Mouse (Mus musculus) left cerebral cortex, postnatal 14 days (tissue): Measurements from ENCODE around the gene Tcf20. TPM values are rescaled to one million over a fixed set of nuclear protein-coding genes. Genes with fewer than 3 reads are reported as not detected.

Source experiments
- DNase-seq, 2 experiments: peaks; one replicate each; pipeline ENCODE4 v3.0.0; 2021 to 2022; ENCODE audit warnings: low spot score in 2 of 2, mixed read lengths in 1 of 2
- intact Hi-C: fragments of 180-260 bp; cut with DNase I; formaldehyde crosslinking; loops from one replicate; pipeline ENCODE4 v1.15.1; 2025
- long read RNA-seq, 2 experiments: library from polyadenylated mRNA; stranded (forward); transcript quantifications; one replicate each; pipeline ENCODE4 v2.0.0; 2021
- total RNA-seq, 2 experiments: library from RNA; stranded (reverse); gene quantifications; 2 replicates each; pipeline ENCODE4 v1.2.3; 2021

Gene Tcf20
- total RNA-seq = 100 to 1,000 TPM; 127 to 151 TPM
- long read RNA-seq, experiment 1, partial matches to known transcripts = 12 of 14 reads
- long read RNA-seq, experiment 1, other reads (novel, unspliced or antisense) = 2 of 14 reads
- long read RNA-seq, experiment 2, partial matches to known transcripts = 8 of 10 reads
- long read RNA-seq, experiment 2, other reads (novel, unspliced or antisense) = 2 of 10 reads

GRCm38 (mm10) chr15:82987732-82988112 is at the start of gene Tcf20:
Gene Tcf20 (minus strand): TSS chr15:82987872.
- peak; percentile 84 to 92 for DNase-seq
- intact Hi-C loops = no loop called here

GRCm38 (mm10) chr15:83036900-83037519 is 49.3 kb upstream of the Tcf20 start:
- intact Hi-C loops = loop anchor here (5.0 to 10.0 kb wide), 4 partner anchors 72 to 225 kb away; no protein-coding TSS in a partner anchor
- peak; percentile 68 to 70 for DNase-seq

- DNase-seq = peak; percentile 57 to 71
- intact Hi-C loops = loop anchor here (5.0 to 10.0 kb wide), 4 partner anchors 71 to 224 kb away; no protein-coding TSS in a partner anchor
These were observed 48.4 kb upstream of the Tcf20 start for GRCm38 (mm10) chr15:83036089-83036488.

- intact Hi-C loops = loop anchor here (10.0 kb wide), 1 partner anchor 70 kb away; no protein-coding TSS in a partner anchor
- peak; percentile 64 to 77 for DNase-seq
These were observed 46.8 kb upstream of the Tcf20 start for GRCm38 (mm10) chr15:83034275-83034977.

GRCm38 (mm10) chr15:83032981-83033541 is 45.4 kb upstream of the Tcf20 start, which contains the start of gene Nfam1:
Gene Nfam1 (minus strand): TSS chr15:83033306.
- intact Hi-C loops = loop anchor here (10.0 kb wide), 1 partner anchor 68 kb away; no protein-coding TSS in a partner anchor
- no peak for DNase-seq

GRCm38 (mm10) chr15:83030884-83031283 is 43.2 kb upstream of the Tcf20 start:
- intact Hi-C loops = loop anchor here (10.0 kb wide), 1 partner anchor 66 kb away; no protein-coding TSS in a partner anchor

GRCm38 (mm10) chr15:83029725-83030718 is 42.4 kb upstream of the Tcf20 start:
- intact Hi-C loops = loop anchor here (10.0 kb wide), 1 partner anchor 65 kb away; no protein-coding TSS in a partner anchor
- DNase-seq = no peak

More at GRCm38 (mm10) chr15:83030884-83031283, 43.2 kb upstream of the Tcf20 start:
- DNase-seq = no peak

GRCm38 (mm10) chr15:83026129-83026528 is 38.5 kb upstream of the Tcf20 start:
- intact Hi-C loops = no loop called here
- DNase-seq = peak; percentile 58 to 67

GRCm38 (mm10) chr15:83025041-83025760 is 37.5 kb upstream of the Tcf20 start:
- intact Hi-C loops = no loop called here

GRCm38 (mm10) chr15:83022947-83023346 is 35.3 kb upstream of the Tcf20 start:
- DNase-seq = no peak
- intact Hi-C loops = no loop called here

More at GRCm38 (mm10) chr15:83025041-83025760, 37.5 kb upstream of the Tcf20 start:
- no peak for DNase-seq

GRCm38 (mm10) chr15:83010990-83011664 is 23.5 kb upstream of the Tcf20 start:
- peak; percentile 89 to 95 for DNase-seq
- intact Hi-C loops = no loop called here

GRCm38 (mm10) chr15:83010423-83010822 is 22.8 kb upstream of the Tcf20 start:
- DNase-seq = no peak
- intact Hi-C loops = no loop called here

- DNase-seq = peak in 1 of 2 experiments; percentile 53
- intact Hi-C loops = no loop called here
These were observed 21.9 kb upstream of the Tcf20 start for GRCm38 (mm10) chr15:83009532-83009931.

- intact Hi-C loops = no loop called here
- no peak for DNase-seq
These were observed 21.2 kb upstream of the Tcf20 start for GRCm38 (mm10) chr15:83008761-83009423.

GRCm38 (mm10) chr15:83007346-83007920 is 19.8 kb upstream of the Tcf20 start:
- no peak for DNase-seq
- intact Hi-C loops = no loop called here
